Comparison of ENCODE assay signal across 15 mouse cellular contexts in the genomic region with DNA sequence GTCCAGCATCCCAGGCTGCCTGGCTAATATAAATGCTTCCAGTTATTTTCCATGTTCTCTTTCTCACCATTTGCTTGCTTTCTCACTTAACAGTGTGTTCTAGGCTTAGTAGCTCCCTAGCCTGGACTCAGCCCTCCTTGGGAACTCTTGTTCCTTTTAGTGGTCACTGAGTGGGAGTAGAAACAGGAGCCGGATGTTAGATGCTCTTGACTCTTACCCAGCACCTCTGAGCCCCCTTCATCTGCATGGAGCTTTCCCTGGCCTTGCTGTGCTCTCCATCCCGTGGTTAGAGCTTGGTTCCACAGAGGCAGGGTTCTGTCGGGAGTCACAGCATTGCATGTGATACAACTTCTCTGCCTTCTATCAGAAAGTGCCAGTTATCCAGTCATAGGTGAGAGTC.
"Had no signal": no experiment of that assay in that cellular context is flagged by ENCODE, and none has a peak within 500 bp of the region (broad histone marks: within the 10 kb centered on the region; RNA-seq: fewer than 3 reads in every experiment).

No protein-coding gene starts in this region.

- H3K9ac ChIP-seq: neural tube, embryonic 15.5 days; stomach, embryonic 15.5 days had no signal

- H3K27ac ChIP-seq: neural tube, embryonic 15.5 days; stomach, embryonic 15.5 days; stomach, postnatal 0 days had no signal

- H3K4me3 ChIP-seq: neural tube, embryonic 15.5 days; stomach, embryonic 15.5 days had no signal

- H3K9me3 ChIP-seq: neural tube, embryonic 15.5 days; stomach, embryonic 15.5 days had no signal

- H3K27me3 ChIP-seq: neural tube, embryonic 15.5 days; stomach, embryonic 15.5 days had no signal

- H3K4me2 ChIP-seq: neural tube, embryonic 15.5 days; stomach, embryonic 15.5 days had no signal

- DNase-seq: retina, postnatal 1 day; right cerebral cortex, adult 18-20 months; right cerebral cortex, postnatal 14 days; right cerebral cortex, postnatal 25 days; right cerebral cortex, postnatal 4 days; spleen, adult 18-20 months; thymus, adult 18-20 months; thymus, adult 2 months; thymus, postnatal 14 days; thymus, postnatal 25 days; thymus, postnatal 36 days; thymus, postnatal 4 days had no signal
